Mouse (Mus musculus): Measurements from ENCODE around the gene Bcl2l11.
"Not testable (repeated sequence)": the region's sequence is repeated elsewhere in the genome, so short reads cannot be mapped to it uniquely, and the experiment has no call there.

The Bcl2l11 gene
- long read RNA-seq, experiment 1, full-length matches to known transcripts, result 1 of 4 reads
- long read RNA-seq, experiment 1, partial matches to known transcripts, result 0 of 4 reads
- long read RNA-seq, experiment 1, other reads (novel, unspliced or antisense), result 3 of 4 reads
- long read RNA-seq, experiment 2, full-length matches to known transcripts, result 2 of 7 reads
- long read RNA-seq, experiment 2, partial matches to known transcripts, result 0 of 7 reads
- long read RNA-seq, experiment 2, other reads (novel, unspliced or antisense), result 5 of 7 reads

GRCm38 (mm10) chr2:128125635-128126470 lies at the start of gene Bcl2l11:
TSS of gene Bcl2l11 (plus strand) at chr2:128126038.
- intact Hi-C loops (cut with DNase I), result loop anchor here (2.0 kb wide), 1 partner anchor 237 kb away; no protein-coding TSS in a partner anchor

- intact Hi-C loops (cut with DNase I), result no loop called here
Measured at GRCm38 (mm10) chr2:128076936-128077335, 48.9 kb upstream of the Bcl2l11 start.

GRCm38 (mm10) chr2:128078859-128079258 lies 47.0 kb upstream of the Bcl2l11 start:
- intact Hi-C loops (cut with DNase I), result no loop called here

GRCm38 (mm10) chr2:128079316-128079715 lies 46.5 kb upstream of the Bcl2l11 start:
- intact Hi-C loops (cut with DNase I), result no loop called here

- intact Hi-C loops (cut with DNase I), result no loop called here
Measured at GRCm38 (mm10) chr2:128083844-128084243, 42.0 kb upstream of the Bcl2l11 start.

- intact Hi-C loops (cut with DNase I), result no loop called here
Measured at GRCm38 (mm10) chr2:128084607-128085006, 41.2 kb upstream of the Bcl2l11 start.

- intact Hi-C loops (cut with DNase I), result no loop called here
Measured at GRCm38 (mm10) chr2:128085481-128085880, 40.4 kb upstream of the Bcl2l11 start.

GRCm38 (mm10) chr2:128086301-128086886 lies 39.4 kb upstream of the Bcl2l11 start:
- intact Hi-C loops (cut with DNase I), result no loop called here

- intact Hi-C loops (cut with DNase I), result no loop called here
Measured at GRCm38 (mm10) chr2:128086996-128087526, 38.8 kb upstream of the Bcl2l11 start.

- intact Hi-C loops (cut with DNase I), result no loop called here
Measured at GRCm38 (mm10) chr2:128087798-128088545, 37.9 kb upstream of the Bcl2l11 start.

GRCm38 (mm10) chr2:128090283-128090885 lies 35.5 kb upstream of the Bcl2l11 start:
- intact Hi-C loops (cut with DNase I), result no loop called here

GRCm38 (mm10) chr2:128091431-128092369 lies 34.1 kb upstream of the Bcl2l11 start:
- intact Hi-C loops (cut with DNase I), result no loop called here

- intact Hi-C loops (cut with DNase I), result no loop called here
Measured at GRCm38 (mm10) chr2:128092451-128092850, 33.4 kb upstream of the Bcl2l11 start.

- intact Hi-C loops (cut with DNase I), result no loop called here
Measured at GRCm38 (mm10) chr2:128094196-128094595, 31.6 kb upstream of the Bcl2l11 start.

GRCm38 (mm10) chr2:128094602-128095001 lies 31.2 kb upstream of the Bcl2l11 start:
- intact Hi-C loops (cut with DNase I), result no loop called here

- intact Hi-C loops (cut with DNase I), result no loop called here
Measured at GRCm38 (mm10) chr2:128095270-128095669, 30.6 kb upstream of the Bcl2l11 start.

GRCm38 (mm10) chr2:128096070-128096469 lies 29.8 kb upstream of the Bcl2l11 start:
- intact Hi-C loops (cut with DNase I), result no loop called here

GRCm38 (mm10) chr2:128098118-128098517 lies 27.7 kb upstream of the Bcl2l11 start:
- intact Hi-C loops (cut with DNase I), result not testable (repeated sequence)

GRCm38 (mm10) chr2:128102086-128102485 lies 23.8 kb upstream of the Bcl2l11 start:
- intact Hi-C loops (cut with DNase I), result no loop called here

- intact Hi-C loops (cut with DNase I), result no loop called here
Measured at GRCm38 (mm10) chr2:128104815-128105214, 21.0 kb upstream of the Bcl2l11 start.

All from adrenal gland (tissue).